Mouse (Mus musculus): ENCODE results near the gene Rab29. TPM values are rescaled to one million over a fixed set of nuclear protein-coding genes. Genes with fewer than 3 reads are reported as not detected.
A peak's percentile ranks its signal among the peaks of the same experiment; 100 is the strongest.
"Not testable (repeated sequence)": the region's sequence is repeated elsewhere in the genome, so short reads cannot be mapped to it uniquely, and the experiment has no call there.

The Rab29 gene
- total RNA-seq, 2 experiments from 2014 or later = 6.8 to 8.7 TPM

- DNase-seq (ENCODE audit: low spot score in 2 of 2) = peak; percentile 45 to 71
Observed at GRCm38 (mm10) chr1:131846255-131846654, 20.8 kb upstream of the Rab29 start.

GRCm38 (mm10) chr1:131861811-131862210 is 5.2 kb upstream of the Rab29 start:
- DNase-seq (ENCODE audit: low spot score in 2 of 2) = no peak

- no peak for DNase-seq (ENCODE audit: low spot score in 2 of 2)
Observed at GRCm38 (mm10) chr1:131865596-131865995, 1.4 kb upstream of the Rab29 start.

GRCm38 (mm10) chr1:131866304-131866999 is 572 bp upstream of the Rab29 start:
- DNase-seq (ENCODE audit: low spot score in 2 of 2) = no peak

- no peak for DNase-seq (ENCODE audit: low spot score in 2 of 2)
Observed at GRCm38 (mm10) chr1:131867946-131868290, 894 bp downstream of the Rab29 start.

- DNase-seq (ENCODE audit: low spot score in 2 of 2) = no peak
Observed at GRCm38 (mm10) chr1:131869561-131869960, 2.5 kb downstream of the Rab29 start.

GRCm38 (mm10) chr1:131872856-131873255 is 5.8 kb downstream of the Rab29 start:
- no peak for DNase-seq (ENCODE audit: low spot score in 2 of 2)

- DNase-seq (ENCODE audit: low spot score in 2 of 2) = no peak
Observed at GRCm38 (mm10) chr1:131879816-131880215, 12.8 kb downstream of the Rab29 start.

- DNase-seq (ENCODE audit: low spot score in 2 of 2) = peak in 1 of 2 experiments; percentile 10
Observed at GRCm38 (mm10) chr1:131882787-131883186, 15.8 kb downstream of the Rab29 start.

GRCm38 (mm10) chr1:131886173-131886572 is 19.1 kb downstream of the Rab29 start:
- no peak for DNase-seq (ENCODE audit: low spot score in 2 of 2)

- peak in 1 of 2 experiments; percentile 37 for DNase-seq (ENCODE audit: low spot score in 2 of 2)
Observed at GRCm38 (mm10) chr1:131886641-131887040, 19.6 kb downstream of the Rab29 start.

GRCm38 (mm10) chr1:131890043-131890658 is 23.1 kb downstream of the Rab29 start:
- DNase-seq (ENCODE audit: low spot score in 2 of 2) = no peak

GRCm38 (mm10) chr1:131891436-131891835 is 24.4 kb downstream of the Rab29 start:
- no peak for DNase-seq (ENCODE audit: low spot score in 2 of 2)

- no peak for DNase-seq (ENCODE audit: low spot score in 2 of 2)
Observed at GRCm38 (mm10) chr1:131902679-131903078, 35.7 kb downstream of the Rab29 start.

- no peak for DNase-seq (ENCODE audit: low spot score in 2 of 2)
Observed at GRCm38 (mm10) chr1:131903251-131903650, 36.2 kb downstream of the Rab29 start.

GRCm38 (mm10) chr1:131905497-131905896 is 38.5 kb downstream of the Rab29 start:
- DNase-seq (ENCODE audit: low spot score in 2 of 2) = no peak

GRCm38 (mm10) chr1:131908456-131908855 is 41.4 kb downstream of the Rab29 start:
- DNase-seq (ENCODE audit: low spot score in 2 of 2) = no peak

- not testable (repeated sequence) for DNase-seq (ENCODE audit: low spot score in 2 of 2)
Observed at GRCm38 (mm10) chr1:131909236-131909635, 42.2 kb downstream of the Rab29 start.

- DNase-seq (ENCODE audit: low spot score in 2 of 2) = peak; percentile 99
Observed at GRCm38 (mm10) chr1:131910001-131910648, 43.1 kb downstream of the Rab29 start, which contains the start of gene Nucks1. TSS of gene Nucks1 (plus strand) at chr1:131910534.

- peak; percentile 48 to 65 for DNase-seq (ENCODE audit: low spot score in 2 of 2)
Observed at GRCm38 (mm10) chr1:131910674-131911558, 43.9 kb downstream of the Rab29 start.

GRCm38 (mm10) chr1:131917634-131918033 is 50.6 kb downstream of the Rab29 start:
- no peak for DNase-seq (ENCODE audit: low spot score in 2 of 2)

Measured in layer of hippocampus, adult 18-20 months (tissue).